Mouse (Mus musculus) hindbrain, embryonic 11.5 days (tissue): ENCODE measurements around the gene Gm13271. TPM values are rescaled to one million over a fixed set of nuclear protein-coding genes. Genes with fewer than 3 reads are reported as not detected.
"Not testable (repeated sequence)": the region's sequence is repeated elsewhere in the genome, so short reads cannot be mapped to it uniquely, and the experiment has no call there.

ENCODE experiments used
- ATAC-seq: fragments of 200-750 bp; cut with Nextera tagmentation; 2 replicates; pipeline ENCODE4 v1.8.0; 2017; ENCODE audit warnings: mild to moderate bottlenecking, moderate TSS enrichment, moderate library complexity; ENCODE audit not compliant: low FRiP score
- DNase-seq: peaks from one replicate; pipeline ENCODE4 v3.0.0-alpha.2; 2015; ENCODE audit warnings: low spot score
- H3K27ac ChIP-seq: fragments of 300-500 bp; sonication (generic); 2 replicates; pipeline ENCODE4 v1.5.1; 2014; ENCODE audit warnings: mild to moderate bottlenecking, low read depth, low read length
- H3K27me3 ChIP-seq: fragments of 300-500 bp; sonication (generic); 2 replicates; pipeline ENCODE4 v1.6.1; 2014; ENCODE audit warnings: mild to moderate bottlenecking, low read length, moderate library complexity, mixed read lengths; ENCODE audit not compliant: control insufficient read depth, insufficient read depth
- H3K36me3 ChIP-seq: fragments of 300-500 bp; sonication (generic); 2 replicates; pipeline ENCODE4 v1.6.1; 2014; ENCODE audit warnings: mild to moderate bottlenecking, low read length, moderate library complexity, mixed read lengths; ENCODE audit not compliant: control insufficient read depth, insufficient read depth
- H3K4me1 ChIP-seq: fragments of 300-500 bp; sonication (generic); replicated peaks from 2 replicates; pipeline ENCODE4 v1.6.1; 2014; ENCODE audit warnings: low read length, mixed read lengths; ENCODE audit not compliant: control insufficient read depth, insufficient read depth
- H3K4me2 ChIP-seq: fragments of 300-500 bp; sonication (generic); replicated peaks from 2 replicates; pipeline ENCODE4 v1.6.1; 2014; ENCODE audit warnings: mild to moderate bottlenecking, low read depth, low read length
- H3K4me3 ChIP-seq: fragments of 300-500 bp; sonication (generic); 2 replicates; pipeline ENCODE4 v1.5.1; 2014; ENCODE audit warnings: low read depth, low read length
- H3K9ac ChIP-seq: fragments of 300-500 bp; sonication (generic); 2 replicates; pipeline ENCODE4 v1.6.1; 2014; ENCODE audit warnings: low read depth, low read length
- H3K9me3 ChIP-seq: fragments of 300-500 bp; sonication (generic); 2 replicates; pipeline ENCODE4 v1.6.1; 2016; ENCODE audit warnings: low read length; ENCODE audit not compliant: control insufficient read depth
- WGBS: fragments of 180-500 bp; shearing (Covaris S2); extraction: QIAGEN DNeasy Blood & Tissue Kit; methylation state at CpG from one replicate; pipeline ENCODE4 v1.1.7; 2014; 5-methylcytosine and 5-hydroxymethylcytosine counted together
- polyA plus RNA-seq: library from polyadenylated mRNA; unstranded; fragments of >200 nt; fragmentation: Nextera tagmentation; extraction: Ambion mirVana; gene quantifications from 2 replicates; pipeline ENCODE4 v1.2.1, GENCODE M21; 2014

Gene Gm13271
- polyA plus RNA-seq = not detected in 2 replicates

DNA sequence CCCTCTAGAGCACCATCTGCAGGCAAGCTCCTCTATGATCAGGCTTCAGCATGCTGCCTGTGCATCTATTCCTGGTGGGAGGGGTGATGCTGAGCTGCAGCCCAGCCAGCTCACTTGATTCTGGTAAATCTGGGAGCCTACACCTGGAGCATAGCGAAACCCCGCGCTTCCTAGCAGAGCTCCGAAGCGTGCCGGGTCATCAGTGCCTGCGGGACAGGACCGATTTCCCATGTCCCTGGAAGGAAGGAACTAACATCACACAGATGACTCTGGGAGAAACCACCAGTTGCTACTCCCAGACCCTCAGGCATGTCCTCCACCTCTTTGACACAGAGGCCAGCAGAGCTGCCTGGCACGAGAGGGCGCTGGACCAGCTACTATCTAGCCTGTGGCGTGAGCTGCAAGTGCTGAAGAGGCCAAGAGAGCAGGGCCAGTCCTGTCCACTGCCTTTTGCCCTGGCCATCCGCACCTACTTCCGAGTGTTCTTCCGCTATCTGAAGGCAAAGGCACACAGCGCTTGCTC lies at the start of gene Gm13271:
Gene Gm13271 (plus strand): TSS at position 51 of the 523 bp plus-strand sequence.
- H3K4me1 ChIP-seq, H3K9me3 ChIP-seq, H3K9ac ChIP-seq, H3K4me2 ChIP-seq, ATAC-seq, H3K4me3 ChIP-seq, H3K27ac ChIP-seq, H3K27me3 ChIP-seq, H3K36me3 ChIP-seq, DNase-seq: not testable (repeated sequence)
- WGBS = 79% methylated on average over 15 of the region's 15 CpGs

DNA sequence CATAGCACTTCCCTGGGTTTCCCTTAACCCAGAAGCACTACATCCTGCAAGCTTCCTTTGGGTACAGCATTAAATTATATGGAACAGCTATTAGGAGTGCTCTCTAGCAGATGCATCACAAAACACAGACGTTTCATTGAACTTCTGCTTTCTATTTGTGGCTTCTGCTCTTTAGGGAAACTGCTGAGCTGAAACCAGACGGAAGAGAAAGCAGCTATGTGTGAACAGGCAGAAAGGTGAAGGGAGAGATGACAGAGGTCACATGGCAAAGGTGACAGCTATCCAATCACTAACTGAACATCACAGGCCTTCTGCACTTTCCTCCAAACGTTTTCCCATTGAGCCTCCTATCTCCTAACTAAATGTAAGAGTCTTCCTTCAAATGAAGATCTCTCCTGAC lies 48.7 kb upstream of the Gm13271 start:
- Histone ChIP-seq H3K27ac (no peak overlapping the region), H3K27me3 (no peaks in the 10 kb centered on the region), H3K9me3 (no peaks in the 10 kb centered on the region), H3K9ac (no peak overlapping the region), H3K4me1 (no peaks in the 10 kb centered on the region), H3K36me3 (no peaks in the 10 kb centered on the region), H3K4me2 (no peak overlapping the region), H3K4me3 (no peak overlapping the region)
- DNase-seq = no peak
- WGBS = 45% methylated on average over 3 of the region's 3 CpGs
- no peak for ATAC-seq

DNA sequence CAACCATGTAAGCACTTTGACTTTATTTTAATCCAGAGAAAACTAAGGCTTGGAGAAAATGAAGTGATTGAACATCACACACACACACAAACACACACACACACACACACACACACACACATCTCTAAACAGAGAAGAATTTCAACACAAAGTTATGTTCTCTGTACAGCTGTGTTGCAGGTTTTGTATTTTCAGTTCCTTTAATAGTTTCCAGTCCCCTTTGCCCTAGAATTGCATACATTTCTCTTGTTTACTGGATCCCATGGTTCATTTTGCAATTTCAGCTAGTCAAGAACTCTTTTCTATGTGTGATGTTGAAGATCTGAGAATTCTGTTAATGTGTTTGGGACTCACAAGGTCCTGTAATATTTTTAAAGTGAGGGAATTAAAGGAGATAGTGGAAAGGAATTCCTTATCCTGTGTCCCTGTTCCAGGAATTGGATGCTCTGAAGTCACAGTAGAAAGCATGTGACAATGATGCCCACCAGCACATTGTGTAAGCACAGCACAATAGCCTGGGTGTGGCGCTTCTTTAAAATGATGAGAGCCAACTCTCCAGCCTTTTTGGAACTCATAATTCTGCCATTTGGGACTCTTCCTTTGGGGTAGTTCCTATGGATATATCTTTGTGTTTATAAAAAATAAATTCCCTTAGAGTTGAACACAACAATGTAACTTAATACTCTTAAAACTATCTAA lies 47.4 kb upstream of the Gm13271 start:
- Histone ChIP-seq H3K4me2 (no peak overlapping the region), H3K4me3 (no peak overlapping the region), H3K27ac (no peak overlapping the region), H3K27me3 (no peaks in the 10 kb centered on the region), H3K9ac (no peak overlapping the region), H3K36me3 (no peaks in the 10 kb centered on the region), H3K4me1 (no peaks in the 10 kb centered on the region), H3K9me3 (no peaks in the 10 kb centered on the region)
- DNase-seq = no peak
- 93% methylated on average over 1 of the region's 1 CpGs for WGBS
- ATAC-seq = no peak

DNA sequence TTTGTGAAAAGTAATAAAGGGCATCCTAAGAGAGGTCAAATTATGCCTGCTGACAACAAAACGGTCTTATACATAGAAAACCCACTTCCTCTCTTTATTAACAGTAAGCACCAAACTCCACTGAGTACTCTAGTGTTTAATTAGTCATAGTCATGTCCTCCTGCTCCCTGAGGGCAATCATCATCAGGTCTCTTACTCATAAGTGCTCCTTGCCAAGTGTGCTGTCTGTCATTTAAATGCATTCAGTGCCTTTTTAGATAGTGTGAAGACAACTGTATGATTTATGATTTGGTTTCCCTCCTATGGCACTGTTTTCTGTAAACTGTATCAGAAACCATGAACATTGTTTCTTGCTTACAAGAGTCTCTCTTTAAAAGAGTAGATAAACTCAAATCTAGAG lies 40.4 kb upstream of the Gm13271 start:
- Histone ChIP-seq H3K4me2 (no peak overlapping the region), H3K9ac (no peak overlapping the region), H3K36me3 (no peaks in the 10 kb centered on the region), H3K27me3 (no peaks in the 10 kb centered on the region), H3K27ac (no peak overlapping the region), H3K4me3 (no peak overlapping the region), H3K4me1 (no peaks in the 10 kb centered on the region; the same call in 1 of the 2 replicates), H3K9me3 (no peaks in the 10 kb centered on the region)
- 89% methylated on average over 1 of the region's 1 CpGs for WGBS
- no peak for ATAC-seq
- no peak for DNase-seq

DNA sequence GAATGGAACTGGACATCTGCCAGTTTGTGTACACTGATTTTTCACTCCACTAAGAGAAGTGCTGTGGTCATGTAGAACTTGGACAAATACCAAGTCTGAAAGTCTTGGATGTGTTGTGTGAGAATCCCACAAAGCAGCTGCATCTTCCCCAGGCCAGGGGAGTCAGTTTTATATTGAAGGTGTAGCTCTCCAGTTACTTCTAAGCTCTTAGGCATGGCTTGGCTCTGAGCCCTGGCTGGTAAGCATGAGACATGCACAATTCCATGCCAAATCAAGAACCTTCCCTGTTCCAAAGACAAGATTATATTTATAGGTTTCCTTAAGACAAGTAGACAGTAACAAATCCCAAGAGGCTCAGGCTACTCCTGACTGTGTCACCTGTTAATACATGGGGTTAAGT lies 39.6 kb upstream of the Gm13271 start:
- ATAC-seq = no peak
- no peaks in the 10 kb centered on the region; the same call in 1 of the 2 replicates for H3K4me1 ChIP-seq

DNA sequence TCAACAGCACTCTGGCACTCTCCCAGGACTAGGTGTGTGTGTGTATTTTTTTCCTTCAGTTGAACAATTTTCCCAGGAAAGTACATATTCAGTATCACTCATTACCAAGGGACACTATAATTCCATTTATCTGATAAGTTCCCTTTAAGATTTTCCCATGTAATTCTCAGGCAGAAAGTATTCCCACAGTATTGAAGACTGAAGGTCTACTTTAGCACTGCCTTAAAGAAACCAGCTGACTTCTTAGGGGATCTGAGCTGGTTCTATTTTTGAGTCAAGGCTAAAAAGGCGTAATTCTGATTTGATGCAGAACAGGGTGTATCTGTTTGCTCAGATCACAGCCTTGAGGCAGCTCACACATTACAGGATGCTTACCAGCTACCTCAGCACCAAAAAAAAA lies 36.0 kb upstream of the Gm13271 start:
- 83% methylated on average over 1 of the region's 1 CpGs for WGBS
- Histone ChIP-seq H3K27me3 (no peaks in the 10 kb centered on the region), H3K4me1 (peaks cover 2% of the 10 kb centered on the region; the same call in 1 of the 2 replicates), H3K27ac (no peak overlapping the region), H3K4me2 (peak overlapping the region; percentile 31), H3K9me3 (no peaks in the 10 kb centered on the region), H3K36me3 (no peaks in the 10 kb centered on the region), H3K4me3 (peak overlapping the region; percentile 8; the same call in 1 of the 2 replicates), H3K9ac (no peak overlapping the region)
- ATAC-seq (no peak), DNase-seq (no peak)

More for the DNA sequence above, 39.6 kb upstream of the Gm13271 start:
- Histone ChIP-seq H3K9me3 (no peaks in the 10 kb centered on the region), H3K4me2 (no peak overlapping the region), H3K27ac (no peak overlapping the region), H3K27me3 (no peaks in the 10 kb centered on the region), H3K9ac (no peak overlapping the region), H3K36me3 (no peaks in the 10 kb centered on the region), H3K4me3 (no peak overlapping the region)
- DNase-seq = no peak

DNA sequence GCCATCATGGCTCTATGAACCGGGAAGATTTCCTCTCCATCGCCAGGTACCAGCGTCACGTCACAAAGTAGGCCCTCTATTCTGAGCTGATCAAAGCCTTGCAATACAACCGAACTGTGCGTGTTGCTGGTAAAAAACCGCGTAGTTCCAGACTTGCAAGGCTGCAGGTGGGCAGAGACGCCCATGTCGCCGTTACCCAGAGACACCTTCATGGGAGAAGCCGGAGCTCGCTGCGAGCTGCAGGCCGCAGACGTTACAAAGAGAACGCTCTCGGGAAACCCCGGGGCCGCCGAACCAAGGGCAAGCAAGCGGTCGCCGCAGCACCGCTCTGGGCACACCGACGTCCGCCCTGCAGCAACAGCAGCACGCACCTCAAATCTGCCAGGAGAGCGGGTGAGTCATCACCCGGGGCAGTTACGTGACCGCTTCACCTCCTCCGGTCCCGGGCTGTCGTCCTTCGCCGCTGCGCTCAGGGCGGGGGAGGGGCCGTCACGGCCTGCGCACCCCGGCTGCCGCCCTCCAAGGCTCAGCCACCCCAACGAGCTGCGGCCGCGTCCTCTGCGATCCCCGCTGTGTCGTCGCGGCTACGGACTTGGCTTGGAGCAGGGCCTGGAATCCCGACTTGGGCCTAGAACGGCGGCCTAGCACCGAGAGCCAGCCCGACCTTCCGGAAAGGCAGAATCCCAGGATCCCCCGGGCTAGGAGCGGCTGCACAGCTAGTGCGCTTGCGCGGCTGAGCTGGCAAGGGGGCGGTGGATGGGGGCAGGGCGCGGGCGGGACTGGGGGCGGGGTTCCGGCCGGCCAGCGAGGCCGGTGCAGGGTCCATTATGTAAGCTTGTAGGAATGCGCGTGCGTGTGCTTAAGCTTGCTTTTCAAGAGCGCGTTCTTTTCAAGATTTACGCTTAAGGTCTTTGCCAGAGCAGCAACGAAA lies 32.6 kb upstream of the Gm13271 start, which contains the start of the genes Gm26566 and Klhl9:
Gene Gm26566 (plus strand): TSS at position 15 of the 931 bp plus-strand sequence.
Gene Klhl9 (minus strand): TSS at position 675 of the 931 bp plus-strand sequence.
- peak within 1 kb of the TSS; percentile 45 for H3K4me2 ChIP-seq
- H3K36me3 ChIP-seq = no peaks in the 10 kb centered on the region
- peaks cover 2% of the 10 kb centered on the region; the same call in 1 of the 2 replicates for H3K4me1 ChIP-seq
- DNase-seq = peak; percentile 94
- no peaks in the 10 kb centered on the region for H3K9me3 ChIP-seq
- peak within 1 kb of the TSS; percentile 95 for H3K27ac ChIP-seq
- ATAC-seq = peak; percentile 98
- H3K27me3 ChIP-seq = no peaks in the 10 kb centered on the region
- peak within 1 kb of the TSS; percentile 93 for H3K4me3 ChIP-seq
- under 1% methylated on average over 82 of the region's 82 CpGs for WGBS
- H3K9ac ChIP-seq = peak within 1 kb of the TSS; percentile 99

DNA sequence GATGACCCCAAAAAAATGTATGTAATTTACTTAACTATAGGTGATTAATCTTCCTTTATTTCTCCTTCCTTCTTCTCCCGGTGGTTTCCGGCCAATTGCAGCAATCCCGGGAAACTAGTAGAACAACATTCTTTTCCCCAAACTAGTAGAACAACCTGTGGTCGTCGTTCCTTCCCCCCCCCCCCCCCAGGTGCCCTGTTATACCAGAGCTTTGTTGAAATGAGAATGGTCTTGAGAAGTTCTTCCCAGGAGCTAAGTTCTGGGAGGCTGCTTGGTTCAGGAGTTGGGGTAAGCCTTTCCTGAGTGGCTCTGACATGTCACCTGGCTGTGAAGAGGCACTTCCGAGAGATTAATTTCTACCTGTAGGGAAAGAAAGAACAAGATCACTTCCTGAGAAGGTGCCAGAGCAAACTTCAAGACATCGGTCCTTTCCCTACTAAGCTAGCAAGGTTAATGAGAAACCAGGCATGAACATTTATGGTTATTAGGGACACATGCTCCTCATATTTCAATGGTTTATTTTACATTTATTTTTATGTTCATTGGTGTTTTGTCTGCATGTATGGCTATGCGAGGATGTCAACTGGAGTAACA lies 31.1 kb upstream of the Gm13271 start:
- Histone ChIP-seq H3K27ac (no peak overlapping the region), H3K4me2 (no peak overlapping the region), H3K4me3 (no peak overlapping the region), H3K4me1 (peaks cover 2% of the 10 kb centered on the region; the same call in 1 of the 2 replicates), H3K36me3 (no peaks in the 10 kb centered on the region), H3K27me3 (no peaks in the 10 kb centered on the region), H3K9me3 (no peaks in the 10 kb centered on the region), H3K9ac (no peak overlapping the region)
- 65% methylated on average over 8 of the region's 8 CpGs for WGBS
- ATAC-seq = no peak
- no peak for DNase-seq
